Mouse (Mus musculus) embryo, embryonic 11 days (tissue): ENCODE data around the gene Mrps18a.

Experiments
- DNase-seq: peaks from one replicate; pipeline ENCODE4 v3.0.0-alpha.2; 2015

The Mrps18a gene

DNA sequence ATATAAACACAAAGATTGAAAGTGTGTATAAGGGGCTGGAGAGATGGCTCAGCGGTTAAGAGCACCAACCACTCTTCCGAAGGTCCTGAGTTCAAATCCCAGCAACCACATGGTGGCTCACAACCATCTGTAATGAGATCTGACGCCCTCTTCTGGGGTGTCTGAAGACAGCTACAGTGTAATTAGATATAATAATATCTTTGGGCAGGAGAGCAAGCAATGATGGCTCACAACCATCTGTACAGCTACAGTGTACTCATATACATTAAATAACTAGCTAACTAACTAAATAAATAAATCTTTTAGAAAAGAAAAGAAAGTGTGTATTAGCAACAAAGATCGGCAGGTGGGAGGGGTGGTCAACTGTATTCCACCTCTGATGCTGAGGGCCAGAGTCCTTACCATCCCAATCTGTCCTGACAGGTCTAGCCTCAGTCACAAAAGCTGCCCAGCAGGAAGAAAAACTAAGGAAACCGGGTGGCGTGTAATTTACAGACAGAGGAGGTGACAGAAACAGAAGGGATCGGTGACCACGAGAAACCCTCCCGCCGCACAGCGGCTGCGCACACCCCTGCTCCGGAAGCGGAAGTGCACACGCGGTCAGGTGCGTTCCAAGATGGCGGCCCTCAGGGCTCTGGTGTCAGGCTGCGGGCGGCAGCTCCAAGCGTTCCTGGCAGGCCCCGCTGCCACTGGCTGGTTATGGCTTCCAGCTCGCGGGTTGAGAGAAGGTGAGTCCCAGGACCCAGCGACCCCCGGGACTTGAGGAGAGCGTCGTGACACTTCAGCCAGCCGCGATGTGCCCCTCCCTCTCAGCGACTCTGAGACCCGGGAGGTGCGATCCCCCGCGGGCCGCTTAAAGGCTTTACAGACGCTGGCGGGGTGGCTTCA, at the start of gene Mrps18a:
TSS of gene Mrps18a (plus strand) at position 585 of the 888 bp plus-strand sequence.
- peak; percentile 94 for DNase-seq

DNA sequence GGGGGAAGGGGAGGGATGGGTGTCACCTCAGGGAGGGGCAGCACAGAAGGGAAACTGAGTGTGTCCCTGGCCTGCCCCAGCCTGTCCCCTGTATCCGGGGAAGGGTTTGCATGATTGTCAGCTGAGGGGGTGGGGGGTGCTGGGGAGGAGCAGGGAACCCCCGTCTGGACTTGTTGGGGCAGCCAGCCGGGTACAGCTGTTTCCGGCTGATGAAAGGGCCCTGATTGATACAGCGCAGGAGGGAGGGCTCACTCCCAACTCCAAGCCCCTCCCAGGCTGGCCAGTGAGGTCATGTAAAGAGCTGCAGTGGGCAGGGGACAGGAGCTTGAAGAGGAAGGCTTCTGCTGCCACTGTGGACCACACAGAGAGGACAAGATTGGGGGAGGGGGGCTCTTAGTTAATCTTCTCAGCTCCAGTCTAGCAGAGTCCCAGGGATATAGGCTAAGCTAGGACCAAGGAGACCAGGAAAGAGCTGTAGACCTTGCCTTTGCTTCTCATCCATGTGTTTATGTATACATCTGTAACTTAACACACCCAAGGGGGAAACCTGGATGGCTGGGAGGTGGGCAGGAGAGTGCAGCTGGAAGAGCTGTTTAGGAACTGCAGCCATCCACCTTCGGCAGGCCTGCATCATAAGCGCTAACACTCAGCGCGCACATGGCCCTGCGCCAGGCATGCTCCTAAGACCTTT, 47.4 kb upstream of the Mrps18a start:
- DNase-seq = peak; percentile 77

DNA sequence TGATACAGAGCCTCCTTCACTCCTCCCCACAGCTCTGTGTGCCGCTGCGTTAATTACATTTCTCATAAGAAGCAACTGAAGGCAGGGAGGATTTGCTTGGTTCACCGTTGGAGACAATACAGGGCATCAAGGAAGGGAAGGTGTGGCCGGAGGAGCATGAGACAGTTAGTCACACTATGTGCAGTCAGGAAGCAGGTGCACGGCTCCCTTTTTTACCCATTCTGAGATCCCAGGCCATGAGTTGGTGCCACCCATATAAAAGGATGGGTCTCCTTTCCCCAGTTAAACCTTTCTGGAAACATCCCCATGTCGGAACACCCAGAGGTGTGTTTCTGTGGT, 46.8 kb upstream of the Mrps18a start:
- DNase-seq = no peak

DNA sequence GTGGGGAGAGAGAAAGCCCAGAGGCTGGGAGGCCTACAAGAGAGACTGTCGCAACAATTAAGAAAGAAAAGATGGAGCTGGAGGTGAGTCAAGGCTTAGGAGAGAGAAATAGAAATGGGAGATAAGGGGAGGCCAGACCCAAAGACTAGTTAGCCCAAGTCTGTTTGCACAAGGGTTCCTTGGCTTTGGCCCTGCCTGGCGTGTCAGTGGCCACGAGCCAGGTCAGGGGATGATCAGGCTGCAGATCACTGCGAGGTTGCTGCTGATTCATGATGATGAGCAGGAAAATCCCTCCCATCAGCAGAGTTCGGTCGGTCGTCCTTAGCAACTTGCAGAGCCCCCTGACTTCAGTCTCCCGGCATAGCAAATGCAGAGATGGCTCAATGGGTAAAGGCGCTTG, 40.7 kb upstream of the Mrps18a start:
- DNase-seq = no peak

DNA sequence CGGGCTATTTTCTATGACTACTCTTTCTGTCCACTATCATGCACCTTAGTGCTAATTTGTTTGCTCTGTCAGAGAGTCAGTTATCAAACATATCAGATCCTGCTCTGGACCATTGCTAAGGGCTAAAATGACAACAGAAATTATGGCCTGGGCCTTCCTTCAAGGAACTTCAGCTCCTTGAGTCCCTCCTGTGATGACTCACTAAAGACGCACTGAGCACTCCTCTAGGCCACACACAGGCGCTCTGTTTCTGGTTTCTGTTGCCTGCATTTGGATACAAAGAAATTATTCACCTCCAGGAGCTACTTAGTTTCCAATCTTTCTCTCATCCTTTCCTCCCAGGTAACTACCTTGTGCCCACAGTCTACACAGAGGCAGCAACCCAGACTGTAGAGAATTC, 39.3 kb upstream of the Mrps18a start:
- DNase-seq = no peak

DNA sequence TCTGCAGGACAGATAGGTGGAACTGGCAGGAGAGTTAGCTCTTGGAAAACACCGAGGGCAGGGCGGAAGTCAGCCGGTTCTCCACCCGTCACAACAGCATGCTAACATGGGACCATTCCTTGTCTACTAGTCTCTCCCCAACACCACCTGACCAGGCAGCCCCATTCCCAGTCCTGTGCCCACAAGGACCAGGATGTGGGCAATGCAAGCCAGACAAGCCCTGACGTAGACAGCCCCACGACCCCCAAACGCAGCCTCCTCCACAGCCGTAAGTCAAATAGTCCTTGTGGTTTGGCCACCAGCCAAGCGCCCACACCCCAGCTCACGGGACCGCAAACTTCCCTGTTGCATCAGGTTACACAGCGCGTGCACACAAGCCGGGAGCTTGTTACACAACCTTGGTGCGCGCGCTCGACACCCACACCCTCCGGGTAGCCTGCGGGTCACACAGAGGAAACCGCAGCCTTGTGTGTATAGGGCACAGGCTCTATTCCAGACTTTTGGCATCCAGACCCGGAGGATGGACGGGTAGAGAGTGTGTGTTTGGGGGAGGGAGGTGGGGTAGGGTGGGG, 37.0 kb upstream of the Mrps18a start:
- DNase-seq = peak; percentile 69

DNA sequence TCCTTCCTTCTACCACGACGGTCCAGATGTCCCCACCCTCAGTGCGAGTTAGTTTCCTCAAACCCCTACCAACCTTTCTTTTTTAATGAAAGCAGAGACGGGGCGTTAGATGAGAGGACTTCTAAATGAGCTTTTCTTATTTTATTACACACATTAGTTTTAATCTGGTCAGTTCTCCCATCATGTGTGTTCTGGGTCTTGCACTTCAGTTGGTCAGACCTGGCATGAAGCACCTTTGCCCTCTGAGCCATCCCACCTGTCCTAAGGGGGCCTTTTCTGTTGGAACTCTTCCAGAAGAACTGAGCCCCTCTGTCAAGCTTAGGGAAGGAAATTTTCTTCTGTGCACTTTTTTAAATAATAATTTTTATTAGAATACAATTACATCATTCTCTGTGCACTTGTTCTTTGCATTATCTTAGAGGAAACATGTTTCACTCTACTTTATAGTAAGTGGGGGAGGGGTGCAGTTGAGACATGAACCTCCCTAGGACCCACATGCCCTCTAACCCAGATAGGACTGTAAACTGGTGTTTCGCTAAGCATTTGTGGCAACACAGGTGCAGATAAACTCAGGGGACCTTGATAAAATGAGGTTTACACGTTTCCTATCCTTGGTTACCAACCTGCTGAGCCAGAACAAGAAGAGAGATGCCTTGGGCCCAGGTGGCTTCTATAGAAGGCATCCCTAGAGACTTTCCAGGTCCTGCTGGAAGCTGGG, 36.2 kb upstream of the Mrps18a start:
- DNase-seq = no peak

DNA sequence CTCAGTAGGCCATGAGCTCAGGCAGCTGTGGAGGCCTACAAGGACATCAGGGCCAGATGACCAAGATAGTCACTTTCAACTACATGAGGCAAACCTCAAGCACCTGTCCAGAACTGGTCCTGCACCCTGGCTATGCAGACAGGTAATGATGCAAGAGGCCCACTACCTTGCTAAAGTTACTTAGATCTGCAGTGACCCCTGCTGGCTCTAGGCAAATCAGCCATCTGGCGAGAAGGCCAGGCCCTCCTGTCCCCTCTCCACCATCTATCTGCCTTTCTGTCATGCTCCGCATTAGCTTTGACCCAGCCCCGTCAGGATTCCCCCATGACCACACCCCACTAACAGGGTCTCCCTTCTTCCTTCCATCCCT, 35.7 kb upstream of the Mrps18a start:
- DNase-seq = peak; percentile 59

DNA sequence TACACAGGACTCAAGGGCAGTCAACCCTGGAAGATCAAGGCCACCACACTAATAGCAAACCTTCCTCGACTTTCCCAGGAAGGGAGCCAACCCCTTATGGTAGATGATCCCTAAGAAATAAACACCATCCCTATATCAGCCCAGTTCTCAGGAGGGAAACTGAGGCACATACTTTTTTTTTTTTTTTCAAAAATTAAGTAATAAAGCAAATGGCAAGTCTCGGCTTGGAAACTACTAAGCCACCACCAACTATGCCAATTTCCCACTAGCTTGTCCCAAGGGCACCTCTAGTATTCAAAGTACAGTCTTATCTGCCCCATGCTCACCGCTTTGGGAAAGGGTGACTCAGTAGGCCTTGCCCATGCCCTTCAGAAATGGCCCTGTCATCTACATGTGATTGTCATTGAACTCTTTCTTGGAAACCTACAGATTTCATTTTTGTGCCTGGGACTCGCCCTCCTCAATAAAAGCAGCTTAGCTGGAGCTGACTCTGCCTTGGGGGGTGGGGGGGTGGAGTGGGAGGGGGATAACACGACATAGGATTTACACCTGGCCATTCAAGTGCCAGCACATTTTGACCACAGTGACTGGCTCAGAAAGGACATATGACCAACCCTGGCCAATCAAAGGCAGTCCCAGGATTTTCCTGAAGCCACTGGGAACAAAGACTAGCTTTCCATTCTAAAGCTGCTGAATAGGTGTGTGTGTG, 35.1 kb upstream of the Mrps18a start:
- no peak for DNase-seq

DNA sequence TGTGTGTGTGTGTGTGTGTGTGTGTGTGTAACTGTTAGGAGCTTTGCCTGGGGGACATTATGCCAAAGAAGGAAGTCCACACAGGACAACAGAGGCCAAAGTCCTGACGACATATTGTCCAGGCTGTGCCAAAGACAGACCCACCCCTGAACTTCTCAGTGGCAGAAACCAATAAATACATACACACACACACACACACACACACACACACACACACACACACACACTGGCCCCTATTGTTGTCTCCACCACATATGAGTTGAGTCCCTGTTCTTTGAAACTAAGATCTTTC, 34.6 kb upstream of the Mrps18a start:
- no peak for DNase-seq

DNA sequence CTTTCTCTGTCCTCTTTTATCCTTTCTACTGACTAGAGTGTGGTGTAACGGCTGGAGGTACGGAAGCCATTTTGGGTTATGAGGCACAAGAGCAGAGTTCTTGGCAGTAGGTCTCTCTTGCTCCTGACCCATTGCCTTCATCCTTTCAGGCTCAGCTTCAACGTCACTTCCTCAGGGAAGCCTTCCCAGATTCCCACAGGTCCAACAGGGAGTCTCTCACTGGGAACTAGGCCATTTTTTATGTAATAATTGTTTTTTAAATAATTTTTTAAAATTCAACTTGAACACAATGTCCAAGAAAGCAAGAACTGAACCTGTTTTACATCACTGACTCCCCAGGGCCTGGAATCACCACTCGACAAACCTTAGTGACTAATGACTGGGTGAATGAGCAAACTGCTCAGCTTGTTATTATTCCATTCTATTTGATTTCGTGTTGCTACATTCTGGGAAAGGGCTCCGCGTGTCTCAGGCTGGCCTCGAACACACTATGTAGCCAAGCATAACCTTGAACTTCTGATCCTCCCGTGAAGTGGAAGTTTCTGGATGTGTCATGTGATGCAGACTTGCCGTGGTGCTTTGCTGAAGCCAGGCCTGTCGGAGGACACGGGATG, 32.8 kb upstream of the Mrps18a start:
- no peak for DNase-seq

DNA sequence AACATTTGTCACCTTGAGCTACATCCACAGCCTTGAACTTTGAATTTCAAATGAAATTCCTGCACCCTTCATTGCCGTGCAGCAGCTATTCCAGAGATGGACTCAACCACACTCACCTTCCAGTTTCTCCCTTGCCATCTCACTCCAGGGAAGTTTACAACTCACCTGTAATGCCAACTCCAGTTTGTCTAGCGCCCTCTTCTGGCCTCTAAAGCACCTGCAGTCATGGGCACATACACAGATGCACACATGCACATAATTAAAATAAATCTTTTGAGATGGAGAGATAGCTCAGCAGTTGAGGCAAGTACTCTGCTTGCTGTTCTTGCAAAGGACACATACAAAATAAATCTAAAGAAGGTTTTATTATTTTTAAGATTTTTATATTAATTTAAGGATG, 31.7 kb upstream of the Mrps18a start:
- DNase-seq = no peak

DNA sequence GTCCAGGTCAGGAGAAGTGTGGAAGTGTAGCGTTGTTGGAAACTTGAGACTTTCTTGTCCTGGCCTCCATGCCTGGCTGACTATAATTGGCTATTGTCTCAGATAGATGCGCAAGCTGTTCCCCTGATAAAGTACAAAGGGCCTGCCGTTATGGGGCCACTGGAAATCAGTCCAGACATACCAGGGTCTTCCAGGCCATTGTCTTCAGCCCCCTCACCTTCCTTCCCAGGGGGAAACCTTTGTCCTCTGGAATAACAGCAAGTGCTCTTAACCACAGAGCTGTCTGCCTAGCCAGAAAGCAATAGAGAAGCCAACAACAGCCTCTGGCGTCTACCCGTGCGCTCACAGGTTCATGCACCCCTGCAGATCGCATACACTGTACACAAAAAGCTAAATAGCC, 30.4 kb upstream of the Mrps18a start:
- DNase-seq = no peak

DNA sequence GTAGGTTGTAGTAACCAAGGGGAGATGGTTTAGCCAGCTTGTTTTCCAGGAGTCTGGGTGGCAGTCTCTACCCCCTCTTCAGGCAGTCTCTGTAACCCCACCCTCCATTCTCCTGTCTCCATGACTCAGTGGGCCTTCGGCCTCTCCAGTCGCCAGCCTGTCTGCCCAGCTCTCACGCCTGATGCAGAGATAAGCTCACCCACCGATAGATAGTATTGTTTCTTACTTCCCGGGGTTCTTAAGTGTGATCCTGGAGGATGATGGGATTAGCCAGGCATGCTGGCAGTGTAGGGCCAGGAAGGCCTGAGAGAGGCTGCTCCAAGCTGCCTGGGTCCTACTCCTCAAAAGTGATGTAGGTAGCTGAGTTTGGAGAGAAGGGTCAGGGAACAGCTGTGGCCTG, 29.7 kb upstream of the Mrps18a start:
- DNase-seq = no peak

DNA sequence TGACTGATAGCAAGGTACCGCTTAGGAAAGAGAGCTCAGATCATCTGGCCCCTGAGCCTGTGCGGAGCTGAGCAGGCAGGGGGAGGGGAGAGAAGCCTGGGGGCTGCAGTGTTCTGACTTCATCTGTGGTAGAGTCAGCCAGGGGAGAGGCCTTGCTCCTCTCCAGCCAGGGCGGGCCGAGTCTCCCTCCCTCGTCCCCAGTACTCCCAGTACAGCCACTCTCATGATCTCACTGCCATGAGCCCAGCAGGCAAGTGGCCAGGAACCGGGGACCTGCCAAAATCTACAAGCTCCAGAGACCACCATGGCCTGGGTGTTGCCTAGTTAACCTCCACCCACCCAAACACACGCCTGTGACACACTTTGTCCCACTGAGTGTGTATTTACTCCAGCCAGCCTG, 29.1 kb upstream of the Mrps18a start:
- no peak for DNase-seq

DNA sequence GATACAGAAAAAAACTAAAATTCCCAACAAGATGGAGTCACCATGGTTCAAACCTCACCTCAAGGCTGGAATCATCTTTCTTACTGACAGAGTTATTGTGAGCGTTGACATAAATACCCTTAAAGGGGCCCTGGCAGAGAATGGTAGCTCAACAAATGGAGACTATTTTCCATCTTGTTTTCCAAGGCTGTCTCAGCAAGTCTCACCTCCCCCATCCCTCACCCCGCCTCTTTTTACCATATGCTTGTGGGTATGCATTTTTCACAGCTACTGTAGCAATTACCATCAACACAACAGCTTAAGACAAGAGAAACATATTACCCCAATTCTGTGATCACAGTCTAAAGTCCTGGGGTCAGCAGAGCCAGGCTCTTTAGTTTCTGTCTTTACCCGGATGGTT, 27.4 kb upstream of the Mrps18a start:
- DNase-seq = no peak

DNA sequence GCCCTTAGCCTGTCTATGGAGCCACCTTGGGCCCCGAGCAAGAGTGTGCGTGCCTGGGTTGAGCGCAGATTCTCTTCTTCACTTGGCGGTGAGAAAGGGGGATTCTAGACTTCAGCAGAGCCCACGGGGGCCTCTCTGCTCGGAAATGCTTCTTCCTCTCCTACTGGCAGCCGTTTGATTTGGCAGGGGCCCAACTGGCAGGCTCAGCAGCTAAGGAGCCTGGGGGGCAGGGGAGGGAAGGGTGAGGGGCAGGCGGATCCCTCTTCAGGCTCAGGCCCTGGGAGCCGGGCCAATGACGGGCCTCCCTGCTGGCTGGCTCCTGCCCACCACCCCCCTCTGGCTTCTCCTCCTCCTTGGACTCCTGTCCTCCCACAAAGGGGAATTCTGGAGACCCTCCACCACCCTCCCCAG, 26.7 kb upstream of the Mrps18a start:
- DNase-seq = peak; percentile 58

DNA sequence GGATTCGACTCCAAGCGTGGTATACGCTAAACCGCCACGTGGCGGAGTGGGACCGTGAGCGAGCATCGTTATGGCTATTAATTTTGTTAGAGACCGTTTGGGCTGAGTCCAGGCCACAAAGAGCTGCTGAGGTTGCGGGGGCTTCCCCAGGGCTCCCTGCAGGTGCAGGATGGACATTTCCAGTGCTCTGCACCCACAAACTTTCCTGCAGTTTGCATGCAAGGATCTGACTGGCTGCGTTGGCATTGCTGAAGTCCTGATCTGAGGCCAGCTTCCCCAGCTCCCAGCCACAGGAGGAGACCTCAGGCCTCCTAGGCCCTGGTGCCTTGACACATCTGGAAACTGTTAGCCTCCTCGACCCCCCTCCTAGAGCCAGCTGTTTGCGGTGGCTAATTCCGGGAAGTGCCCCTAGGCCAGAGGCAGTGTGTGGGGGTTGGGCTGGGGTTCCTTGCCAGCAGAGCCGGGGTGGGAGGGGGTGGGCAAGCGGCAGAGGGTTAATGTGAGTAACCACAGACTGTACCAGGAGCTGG, 24.4 kb upstream of the Mrps18a start:
- peak; percentile 84 for DNase-seq

DNA sequence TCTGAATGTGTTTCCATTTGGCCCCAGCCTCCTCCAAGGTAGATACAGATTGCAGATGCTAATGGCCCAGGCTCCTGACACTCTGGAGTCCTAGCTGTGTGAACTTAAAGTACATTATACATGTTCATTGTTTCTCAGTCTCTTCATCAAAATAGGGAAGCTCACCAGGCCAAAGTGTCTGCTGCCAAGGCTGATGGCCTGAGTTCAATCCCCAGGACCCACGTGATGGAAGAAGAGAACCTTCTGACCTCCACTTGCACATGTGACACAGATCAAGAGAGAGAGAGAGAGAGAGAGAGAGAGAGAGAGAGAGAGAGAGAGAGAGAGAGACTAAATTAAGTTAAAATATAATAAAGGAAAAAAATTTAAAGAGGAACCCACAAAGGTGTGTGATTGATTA, 19.4 kb upstream of the Mrps18a start:
- no peak for DNase-seq

DNA sequence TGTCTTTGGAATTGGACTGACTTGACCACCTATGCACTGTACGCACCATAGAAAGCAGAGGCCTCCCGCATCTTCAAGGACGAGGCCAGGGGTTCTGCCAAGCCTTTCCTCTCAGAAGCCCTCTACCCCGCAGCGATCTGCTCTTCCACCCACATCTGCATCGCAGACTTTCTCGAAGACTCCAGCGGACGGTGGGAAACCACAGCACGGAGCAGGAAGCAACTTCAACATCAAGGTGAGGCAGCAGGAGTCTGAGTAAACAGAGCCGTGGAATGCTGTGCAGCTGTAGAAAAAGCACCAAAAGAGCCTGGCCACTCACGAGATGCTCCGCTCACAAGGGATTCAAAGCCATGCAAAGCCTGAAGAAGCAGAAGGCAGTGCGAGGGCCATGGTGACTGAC, 18.9 kb upstream of the Mrps18a start:
- no peak for DNase-seq

DNA sequence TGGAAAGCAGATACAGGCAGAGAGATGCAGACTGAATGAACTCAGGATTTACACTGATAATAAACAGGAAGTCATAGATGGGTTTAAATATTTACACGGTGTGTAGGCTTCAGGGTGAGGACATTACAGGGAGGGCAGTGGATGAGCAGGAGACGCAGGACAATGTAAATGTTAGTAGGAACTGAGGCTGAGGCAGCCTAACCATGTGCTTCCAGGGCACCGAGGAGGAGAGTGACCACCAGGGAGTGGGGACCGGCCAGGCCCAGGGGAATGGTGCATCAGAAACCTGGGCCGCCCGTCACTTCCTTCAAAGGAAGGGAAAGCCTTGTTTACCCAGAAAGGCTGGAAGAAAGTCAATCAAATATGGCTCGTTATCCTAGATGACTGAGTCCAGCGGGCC, 12.3 kb upstream of the Mrps18a start:
- DNase-seq = no peak

DNA sequence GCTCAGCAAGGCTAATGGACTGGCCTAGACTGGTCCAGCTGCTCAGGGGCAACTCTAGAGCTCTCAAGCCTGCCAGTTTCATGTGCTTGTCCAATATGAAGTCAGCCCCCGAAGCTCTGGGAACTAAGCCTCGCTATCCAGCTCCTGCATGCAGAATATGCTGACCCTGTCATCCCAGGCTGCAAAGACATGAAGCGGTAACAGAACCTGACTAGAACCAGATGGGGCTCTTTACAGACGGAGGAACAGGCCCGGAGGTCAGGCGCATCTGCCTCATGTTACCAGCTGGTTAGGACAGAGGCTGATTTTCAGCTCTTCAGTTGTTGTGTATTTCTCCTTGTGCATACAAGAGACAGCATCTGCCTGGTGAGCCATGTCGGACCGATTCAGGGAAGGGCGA, 8.9 kb upstream of the Mrps18a start:
- peak; percentile 36 for DNase-seq
